Mouse (Mus musculus): ENCODE results near the gene 9330159F19Rik. TPM values are rescaled to one million over a fixed set of nuclear protein-coding genes. Genes with fewer than 3 reads are reported as not detected.

Gene 9330159F19Rik
- polyA plus RNA-seq (2015; fragmentation: Nextera tagmentation; extraction: Ambion mirVana) = 0.80 and 1.0 TPM in 2 replicates

DNA sequence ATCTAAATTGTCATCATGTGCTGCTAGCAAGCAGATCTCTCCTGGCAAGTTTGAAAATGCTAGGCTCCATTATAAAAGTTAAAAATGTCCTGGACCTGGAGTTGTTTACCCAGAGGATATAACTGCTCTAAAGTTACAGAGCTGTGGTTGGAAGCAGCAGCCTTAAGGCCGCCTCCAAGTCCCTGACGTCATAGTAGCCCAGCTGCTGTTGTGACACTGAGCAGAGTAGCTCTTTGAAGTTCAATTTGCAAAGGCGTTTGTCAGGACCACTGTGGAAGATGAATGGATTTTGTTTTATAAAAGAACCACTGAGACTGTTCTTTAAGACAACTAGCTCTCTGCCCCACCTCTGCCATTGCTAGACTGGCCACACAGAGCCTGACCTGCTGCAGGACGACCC, at the start of gene 9330159F19Rik:
Gene 9330159F19Rik, plus strand, starts transcription at position 154 of the 400 bp plus-strand sequence.
- 6% methylated on average over 4 of the region's 4 CpGs for WGBS
- H3K4me2 ChIP-seq (replicated peaks) = peak within 1 kb of the TSS; percentile 46
- ATAC-seq (ENCODE audit: low FRiP score, low read depth) = peak; percentile 92
- no peaks in the 10 kb centered on the region for H3K36me3 ChIP-seq
- H3K4me3 ChIP-seq = no peak within 1 kb of the TSS
- no peak within 1 kb of the TSS for H3K9ac ChIP-seq
- no peak within 1 kb of the TSS; the same call in 1 of the 2 replicates for H3K27ac ChIP-seq
- no peaks in the 10 kb centered on the region for H3K27me3 ChIP-seq
- H3K4me1 ChIP-seq = peaks cover 6% of the 10 kb centered on the region
- H3K9me3 ChIP-seq = no peaks in the 10 kb centered on the region

GRCm38 (mm10) chr10:29161664-29162063, 49.7 kb upstream of the 9330159F19Rik start:
- Histone ChIP-seq H3K27me3 (no peaks in the 10 kb centered on the region), H3K4me1 (no peaks in the 10 kb centered on the region)
- WGBS = 84% methylated on average over 2 of the region's 2 CpGs

GRCm38 (mm10) chr10:29173778-29174177, 37.6 kb upstream of the 9330159F19Rik start:
- H3K4me3 ChIP-seq = no peak overlapping the region
- whole genome bisulfite sequencing = 88% methylated on average over 2 of the region's 2 CpGs
- no peak overlapping the region for H3K27ac ChIP-seq
- H3K9me3 ChIP-seq = no peaks in the 10 kb centered on the region
- no peak overlapping the region for H3K4me2 ChIP-seq (replicated peaks)
- ATAC-seq (ENCODE audit: low FRiP score, low read depth) = no peak
- H3K36me3 ChIP-seq = no peaks in the 10 kb centered on the region
- H3K27me3 ChIP-seq = no peaks in the 10 kb centered on the region
- H3K9ac ChIP-seq = no peak overlapping the region
- H3K4me1 ChIP-seq = no peaks in the 10 kb centered on the region

More at GRCm38 (mm10) chr10:29161664-29162063, 49.7 kb upstream of the 9330159F19Rik start:
- Histone ChIP-seq H3K4me3 (no peak overlapping the region), H3K36me3 (no peaks in the 10 kb centered on the region), H3K9ac (no peak overlapping the region), H3K4me2 (replicated peaks) (no peak overlapping the region), H3K27ac (no peak overlapping the region), H3K9me3 (no peaks in the 10 kb centered on the region)
- no peak for ATAC-seq (ENCODE audit: low FRiP score, low read depth)

- Histone ChIP-seq H3K4me1 (no peaks in the 10 kb centered on the region), H3K9me3 (no peaks in the 10 kb centered on the region), H3K36me3 (no peaks in the 10 kb centered on the region), H3K4me2 (replicated peaks) (no peak overlapping the region), H3K4me3 (no peak overlapping the region), H3K9ac (no peak overlapping the region), H3K27ac (no peak overlapping the region), H3K27me3 (no peaks in the 10 kb centered on the region)
- no peak for ATAC-seq (ENCODE audit: low FRiP score, low read depth)
- 72% methylated on average over 3 of the region's 3 CpGs for WGBS
Observed at GRCm38 (mm10) chr10:29175656-29176055, 35.8 kb upstream of the 9330159F19Rik start.

DNA sequence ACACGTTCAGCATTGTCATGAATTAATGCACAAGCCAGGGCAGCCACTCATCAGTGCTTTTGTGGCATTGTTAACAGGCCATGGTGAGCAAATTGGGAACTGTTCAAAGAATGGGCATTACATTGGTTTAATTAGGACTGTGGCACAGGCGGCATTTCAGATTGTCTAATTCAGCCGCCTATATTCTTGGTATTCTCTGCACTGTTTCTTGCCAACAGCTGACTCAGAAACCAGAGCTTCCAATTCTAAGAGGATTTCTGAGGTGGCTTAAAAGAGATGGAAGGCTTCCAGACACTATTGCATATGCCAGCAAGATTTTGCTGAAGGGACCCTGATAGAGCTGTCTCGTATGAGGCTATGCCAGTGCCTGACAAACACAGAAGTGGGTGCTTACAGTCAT, 34.5 kb upstream of the 9330159F19Rik start:
- no peak overlapping the region for H3K4me2 ChIP-seq (replicated peaks)
- no peak overlapping the region for H3K9ac ChIP-seq
- ATAC-seq (ENCODE audit: low FRiP score, low read depth) = no peak
- no peaks in the 10 kb centered on the region for H3K4me1 ChIP-seq
- H3K27ac ChIP-seq = no peak overlapping the region
- no peaks in the 10 kb centered on the region for H3K9me3 ChIP-seq
- H3K36me3 ChIP-seq = no peaks in the 10 kb centered on the region
- no peak overlapping the region for H3K4me3 ChIP-seq
- 84% methylated on average over 4 of the region's 4 CpGs for WGBS
- no peaks in the 10 kb centered on the region for H3K27me3 ChIP-seq

- H3K9me3 ChIP-seq = no peaks in the 10 kb centered on the region
- 59% methylated on average over 2 of the region's 2 CpGs for WGBS
- no peak for ATAC-seq (ENCODE audit: low FRiP score, low read depth)
- H3K27me3 ChIP-seq = no peaks in the 10 kb centered on the region
- H3K4me1 ChIP-seq = no peaks in the 10 kb centered on the region
- H3K4me2 ChIP-seq (replicated peaks) = no peak overlapping the region
- no peak overlapping the region for H3K27ac ChIP-seq
- H3K36me3 ChIP-seq = no peaks in the 10 kb centered on the region
- no peak overlapping the region for H3K4me3 ChIP-seq
- H3K9ac ChIP-seq = no peak overlapping the region
Observed at GRCm38 (mm10) chr10:29178003-29178402, 33.4 kb upstream of the 9330159F19Rik start.

DNA sequence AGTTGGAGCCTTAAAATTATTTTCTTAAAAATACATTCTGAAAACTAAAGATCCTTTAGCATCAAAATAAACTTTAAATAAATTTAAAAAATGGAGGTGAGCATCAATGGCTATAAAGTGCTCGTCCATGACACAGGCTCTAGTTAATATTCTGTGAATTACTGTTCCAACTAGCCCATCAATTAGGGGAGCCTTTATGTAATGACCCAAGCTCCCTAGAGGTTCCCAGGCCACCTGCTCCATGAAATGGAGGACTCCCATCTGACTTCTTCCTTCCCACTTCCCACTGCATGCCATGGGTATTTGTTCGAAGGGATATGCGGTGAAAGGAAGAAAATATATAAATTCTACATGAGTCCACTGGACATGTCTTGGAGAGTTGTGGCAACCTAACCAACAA, 31.2 kb upstream of the 9330159F19Rik start:
- Histone ChIP-seq H3K4me2 (replicated peaks) (no peak overlapping the region), H3K4me3 (no peak overlapping the region), H3K27ac (no peak overlapping the region), H3K36me3 (no peaks in the 10 kb centered on the region), H3K4me1 (no peaks in the 10 kb centered on the region), H3K9ac (no peak overlapping the region), H3K27me3 (no peaks in the 10 kb centered on the region), H3K9me3 (no peaks in the 10 kb centered on the region)
- WGBS = 88% methylated on average over 3 of the region's 3 CpGs
- no peak for ATAC-seq (ENCODE audit: low FRiP score, low read depth)

- H3K4me3 ChIP-seq = no peak overlapping the region
- H3K9me3 ChIP-seq = no peaks in the 10 kb centered on the region
- H3K9ac ChIP-seq = no peak overlapping the region
- no peaks in the 10 kb centered on the region for H3K4me1 ChIP-seq
- no peak overlapping the region for H3K4me2 ChIP-seq (replicated peaks)
- ATAC-seq (ENCODE audit: low FRiP score, low read depth) = no peak
- H3K27ac ChIP-seq = no peak overlapping the region
- 86% methylated on average over 2 of the region's 2 CpGs for WGBS
- no peaks in the 10 kb centered on the region for H3K36me3 ChIP-seq
- H3K27me3 ChIP-seq = no peaks in the 10 kb centered on the region
Observed at GRCm38 (mm10) chr10:29181046-29181445, 30.4 kb upstream of the 9330159F19Rik start.

DNA sequence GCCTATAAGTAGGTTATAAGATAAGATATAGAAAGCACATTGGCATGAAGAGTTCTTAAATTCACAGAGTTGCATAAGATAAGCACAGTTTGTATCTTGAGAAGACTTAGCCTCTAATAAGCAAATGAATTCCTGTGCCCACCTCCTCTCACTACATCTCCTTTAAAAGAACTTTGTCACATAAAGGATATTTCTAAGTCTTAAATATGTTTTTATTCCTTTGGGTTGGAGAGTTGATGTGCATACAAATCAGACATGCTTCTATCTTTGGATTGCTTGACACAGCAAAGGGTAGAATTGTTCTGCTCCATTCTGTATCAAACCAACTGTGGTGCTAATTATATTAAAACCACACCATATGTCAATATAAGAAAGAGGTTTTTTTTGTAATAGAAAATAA, 17.6 kb upstream of the 9330159F19Rik start:
- peaks cover 8% of the 10 kb centered on the region; the same call in 1 of the 2 replicates for H3K9me3 ChIP-seq
- H3K4me3 ChIP-seq = no peak overlapping the region
- no peak overlapping the region for H3K9ac ChIP-seq
- no peak for ATAC-seq (ENCODE audit: low FRiP score, low read depth)
- no peak overlapping the region for H3K4me2 ChIP-seq (replicated peaks)
- no peaks in the 10 kb centered on the region for H3K36me3 ChIP-seq
- no peak overlapping the region for H3K27ac ChIP-seq
- H3K4me1 ChIP-seq = no peaks in the 10 kb centered on the region
- no peaks in the 10 kb centered on the region for H3K27me3 ChIP-seq

DNA sequence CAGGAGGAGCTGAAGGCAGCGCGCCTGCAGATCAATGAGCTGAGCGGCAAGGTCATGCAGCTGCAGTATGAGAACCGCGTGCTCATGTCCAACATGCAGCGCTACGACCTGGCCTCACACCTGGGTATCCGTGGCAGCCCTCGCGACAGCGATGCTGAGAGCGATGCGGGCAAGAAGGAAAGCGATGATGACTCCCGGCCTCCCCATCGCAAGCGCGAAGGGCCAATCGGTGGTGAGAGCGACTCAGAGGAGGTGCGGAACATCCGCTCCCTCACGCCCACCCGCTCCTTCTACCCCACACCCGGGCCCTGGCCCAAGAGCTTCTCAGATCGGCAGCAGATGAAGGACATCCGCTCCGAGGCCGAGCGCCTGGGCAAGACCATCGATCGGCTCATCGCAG, 14.6 kb upstream of the 9330159F19Rik start:
- no peak for ATAC-seq (ENCODE audit: low FRiP score, low read depth)
- Histone ChIP-seq H3K36me3 (no peaks in the 10 kb centered on the region), H3K27me3 (no peaks in the 10 kb centered on the region), H3K9ac (no peak overlapping the region), H3K4me1 (no peaks in the 10 kb centered on the region), H3K27ac (no peak overlapping the region), H3K4me3 (no peak overlapping the region), H3K4me2 (replicated peaks) (no peak overlapping the region), H3K9me3 (peaks cover 8% of the 10 kb centered on the region; the same call in 1 of the 2 replicates)
- WGBS = 95% methylated on average over 33 of the region's 33 CpGs

GRCm38 (mm10) chr10:29198642-29199041, 12.8 kb upstream of the 9330159F19Rik start, which contains the start of gene Gm49353:
Gene Gm49353 (plus strand): TSS chr10:29198954.
- no peak within 1 kb of the TSS for H3K4me3 ChIP-seq
- peaks cover 8% of the 10 kb centered on the region; the same call in 1 of the 2 replicates for H3K9me3 ChIP-seq
- no peak within 1 kb of the TSS for H3K9ac ChIP-seq
- no peak within 1 kb of the TSS for H3K4me2 ChIP-seq (replicated peaks)
- no peak within 1 kb of the TSS for H3K27ac ChIP-seq
- no peak for ATAC-seq (ENCODE audit: low FRiP score, low read depth)
- H3K27me3 ChIP-seq = no peaks in the 10 kb centered on the region
- no peaks in the 10 kb centered on the region for H3K4me1 ChIP-seq
- 81% methylated on average over 7 of the region's 7 CpGs for WGBS
- H3K36me3 ChIP-seq = no peaks in the 10 kb centered on the region

GRCm38 (mm10) chr10:29199835-29200234, 11.6 kb upstream of the 9330159F19Rik start:
- 75% methylated on average over 3 of the region's 3 CpGs for WGBS
- Histone ChIP-seq H3K4me2 (replicated peaks) (no peak overlapping the region), H3K4me3 (no peak overlapping the region), H3K27me3 (no peaks in the 10 kb centered on the region), H3K27ac (no peak overlapping the region), H3K9ac (no peak overlapping the region), H3K4me1 (no peaks in the 10 kb centered on the region), H3K9me3 (peaks cover 8% of the 10 kb centered on the region; the same call in 1 of the 2 replicates), H3K36me3 (no peaks in the 10 kb centered on the region)
- no peak for ATAC-seq (ENCODE audit: low FRiP score, low read depth)

GRCm38 (mm10) chr10:29200609-29201008, 10.8 kb upstream of the 9330159F19Rik start:
- no peak overlapping the region for H3K9ac ChIP-seq
- WGBS = 89% methylated on average over 1 of the region's 1 CpGs

More at GRCm38 (mm10) chr10:29200609-29201008, 10.8 kb upstream of the 9330159F19Rik start:
- H3K4me2 ChIP-seq (replicated peaks) = no peak overlapping the region
- ATAC-seq (ENCODE audit: low FRiP score, low read depth) = no peak
- H3K27ac ChIP-seq = no peak overlapping the region
- H3K36me3 ChIP-seq = no peaks in the 10 kb centered on the region
- H3K4me1 ChIP-seq = 0 out of 2 replicates have a peak, but pooled peaks cover under 1% of the 10 kb centered on the region
- H3K27me3 ChIP-seq = no peaks in the 10 kb centered on the region
- peaks cover 8% of the 10 kb centered on the region; the same call in 1 of the 2 replicates for H3K9me3 ChIP-seq
- no peak overlapping the region for H3K4me3 ChIP-seq
